Mouse (Mus musculus): ENCODE results near the gene Ccdc36.

The Ccdc36 gene

DNA sequence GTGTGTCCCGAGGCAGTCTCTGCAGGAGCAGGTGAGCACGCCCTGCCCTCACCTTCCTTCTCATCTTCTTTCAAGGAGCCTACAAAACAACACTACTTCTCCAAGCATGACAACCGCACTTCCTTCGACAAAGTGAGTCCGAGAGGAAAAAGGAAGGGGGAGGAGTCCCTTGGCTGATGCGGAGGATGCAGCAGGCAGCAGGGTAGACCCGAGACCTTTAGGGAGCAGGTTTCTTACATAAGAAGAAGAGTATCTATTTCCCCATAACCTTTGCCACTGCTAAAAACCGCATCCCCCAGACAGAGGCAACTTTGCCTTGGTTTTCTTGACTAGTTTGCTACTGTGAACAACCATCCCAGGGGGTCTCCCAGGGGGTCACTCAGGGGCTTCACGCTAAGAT is 16.8 kb upstream of the Ccdc36 start:
- DNase-seq (ENCODE audit: low read depth, low spot score), result no peak

DNA sequence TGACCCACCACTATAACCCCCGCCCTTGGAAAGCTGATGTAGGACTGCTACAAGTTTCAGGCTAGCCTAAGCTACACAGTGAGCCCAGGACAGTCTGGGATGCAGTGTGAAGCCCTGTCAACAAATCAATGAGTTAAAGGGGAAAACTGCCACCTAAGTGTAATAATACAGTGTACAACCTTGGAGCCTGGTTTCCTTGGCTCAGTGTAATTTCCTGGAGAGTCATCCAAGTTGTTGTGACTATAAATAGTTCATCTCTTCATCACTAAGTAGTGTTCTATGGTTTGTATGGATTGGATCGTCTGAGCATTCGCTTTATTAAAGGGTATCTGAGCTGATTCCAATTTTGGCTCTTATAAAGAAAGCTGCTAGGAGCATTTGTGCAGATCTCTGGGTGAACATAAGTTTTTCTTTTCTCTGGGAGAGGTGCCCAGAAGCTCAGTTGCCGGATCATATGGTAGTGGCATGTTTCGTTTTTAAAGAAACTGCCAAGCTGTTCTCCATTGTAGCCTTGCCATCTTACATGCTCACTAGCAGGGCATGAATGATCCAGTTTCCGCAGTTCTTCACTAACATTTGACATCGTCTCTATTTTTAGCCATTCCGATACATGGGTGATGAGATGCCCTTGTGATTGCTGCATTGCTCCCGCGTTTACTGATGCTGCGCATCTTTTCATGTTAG is 13.1 kb upstream of the Ccdc36 start:
- peak; percentile 87 for DNase-seq (ENCODE audit: low read depth, low spot score)

DNA sequence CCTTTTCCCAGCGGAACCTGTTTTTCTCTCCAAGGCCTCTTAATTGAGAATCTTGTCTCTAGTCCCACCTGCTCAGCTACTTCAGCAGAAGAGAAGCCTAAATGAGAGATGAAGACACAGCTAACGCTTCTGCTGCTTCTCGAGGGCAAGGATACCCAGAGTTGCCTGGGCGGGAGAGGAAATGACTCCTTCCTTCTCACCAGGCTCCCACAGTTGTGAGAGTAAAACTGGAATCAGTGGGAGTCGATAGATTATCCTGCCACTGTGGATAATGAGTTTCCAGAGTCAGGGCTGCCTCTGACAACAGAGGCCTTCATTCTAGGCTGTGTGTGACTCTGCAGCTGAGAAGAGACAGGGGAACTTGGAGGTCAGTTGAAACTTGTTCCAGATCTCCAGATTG is 12.2 kb upstream of the Ccdc36 start:
- DNase-seq (ENCODE audit: low read depth, low spot score), result peak; percentile 83

DNA sequence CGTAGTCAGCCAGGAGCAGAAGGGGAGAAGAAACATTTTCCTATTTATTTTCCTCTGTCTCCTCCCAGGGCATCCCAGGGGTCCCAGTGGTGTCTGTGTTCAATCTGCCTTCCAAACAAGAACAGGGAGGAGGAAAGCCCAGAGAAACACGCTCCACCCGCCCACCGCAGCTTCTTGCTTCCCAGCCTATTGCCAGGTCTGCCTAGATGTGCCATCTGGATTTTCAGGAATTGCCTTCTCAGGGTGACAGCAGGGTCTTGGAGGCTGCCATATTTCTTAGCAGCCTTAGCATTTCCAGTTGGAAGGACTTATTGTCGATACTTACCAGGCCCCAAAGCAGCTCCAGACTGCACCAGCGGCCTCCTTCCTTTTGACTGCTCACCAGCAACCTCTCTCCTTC is 10.9 kb upstream of the Ccdc36 start:
- peak; percentile 63 for DNase-seq (ENCODE audit: low read depth, low spot score)

DNA sequence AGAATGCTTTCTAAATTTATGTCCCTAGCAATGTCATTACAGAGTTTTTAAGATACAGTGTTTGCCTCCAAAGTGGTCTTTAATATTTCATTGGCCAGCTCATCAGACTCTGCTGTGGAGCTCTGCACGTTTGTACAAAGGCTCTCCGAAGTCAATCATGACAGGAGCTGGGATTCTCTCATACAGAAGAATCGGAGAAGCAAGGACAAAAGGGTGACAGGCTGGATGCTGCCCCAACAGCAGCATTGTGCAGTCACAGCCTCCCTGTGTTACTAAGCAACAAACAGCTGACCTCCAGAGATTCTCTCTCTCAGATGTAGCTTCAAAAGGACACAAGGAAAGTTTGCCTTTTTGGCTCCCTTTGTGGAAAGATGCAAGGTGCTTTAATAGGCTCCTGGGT is 7.9 kb upstream of the Ccdc36 start, which contains the start of gene BC048562:
BC048562 (plus strand) TSS at position 301 of the 400 bp plus-strand sequence.
- no peak for DNase-seq (ENCODE audit: low read depth, low spot score)

DNA sequence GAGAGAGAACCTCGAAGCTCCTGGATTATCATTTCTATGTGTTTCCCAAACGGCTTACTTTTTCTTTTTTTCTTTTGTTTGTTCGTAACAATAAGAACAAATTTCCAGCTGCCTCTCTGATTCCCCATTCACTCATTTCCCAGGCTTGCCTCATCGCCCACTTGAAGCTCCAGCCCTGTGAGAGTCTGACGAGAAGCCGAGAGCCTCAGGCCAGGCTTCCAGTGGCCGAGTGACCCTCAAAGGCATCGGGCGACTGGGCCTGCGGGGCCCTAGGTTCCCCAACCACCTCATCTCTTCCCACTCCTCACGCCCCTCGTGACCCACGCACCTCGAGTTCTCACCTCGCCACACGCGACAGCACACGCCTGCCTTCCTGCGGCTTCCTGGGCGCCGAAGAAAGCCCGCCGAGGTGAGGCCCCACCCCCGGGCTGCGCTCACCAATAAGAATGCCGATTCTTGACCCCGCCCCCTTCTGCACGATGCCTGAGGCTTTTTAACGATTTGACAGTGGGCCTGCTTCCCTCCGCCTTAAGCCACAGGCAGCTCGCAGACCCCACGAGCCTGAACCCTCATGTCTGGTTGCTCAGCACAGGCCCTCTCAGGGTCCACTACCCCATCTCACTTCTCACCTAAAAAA is 3.3 kb upstream of the Ccdc36 start:
- peak; percentile 34 for DNase-seq (ENCODE audit: low read depth, low spot score)

DNA sequence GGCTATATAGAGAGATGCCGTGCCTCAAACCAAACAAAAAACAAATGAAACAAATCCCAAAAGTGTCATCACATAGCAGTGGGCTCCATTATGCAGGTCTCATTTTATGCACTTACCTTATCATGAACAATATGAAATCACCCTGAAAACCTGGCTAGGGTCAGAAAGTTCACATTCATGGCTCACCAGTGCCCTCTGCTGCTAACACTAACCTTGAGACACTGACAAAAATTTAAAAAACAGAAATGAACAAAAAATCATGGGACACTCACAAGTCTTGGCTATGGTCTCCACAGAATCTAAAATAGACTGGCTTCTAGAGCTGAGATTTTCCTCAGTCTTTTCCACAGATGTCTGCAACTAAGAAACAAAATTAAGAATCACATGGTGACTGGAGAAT is 16.1 kb downstream of the Ccdc36 start:
- peak; percentile 53 for DNase-seq (ENCODE audit: low read depth, low spot score)

DNA sequence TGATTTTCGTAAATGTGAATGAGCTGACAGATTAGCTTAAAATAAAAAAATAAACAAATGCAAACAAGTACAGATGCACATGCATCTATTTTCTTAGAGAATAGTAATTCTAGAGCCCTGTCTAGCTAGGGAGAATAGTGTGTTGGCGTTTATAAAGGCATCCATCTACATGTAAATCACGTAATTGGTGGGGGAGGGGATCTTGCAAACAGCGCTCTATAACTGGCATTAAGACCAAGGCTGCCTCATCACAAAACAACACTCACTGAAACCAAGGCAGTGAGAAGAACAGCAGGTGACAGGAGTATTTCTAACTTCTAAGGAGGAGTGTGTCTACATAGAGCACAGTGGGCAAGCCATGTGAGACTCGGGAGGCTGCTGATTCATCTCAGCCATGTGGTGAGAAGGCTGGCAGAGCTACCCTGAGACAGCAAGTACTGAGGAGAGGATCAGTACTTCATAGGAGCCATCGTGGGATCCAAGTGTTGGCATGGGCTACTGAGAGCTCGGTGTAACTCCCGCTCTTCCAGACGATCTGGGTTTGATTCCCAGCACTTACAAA is 16.8 kb downstream of the Ccdc36 start:
- DNase-seq (ENCODE audit: low read depth, low spot score), result peak; percentile 93

DNA sequence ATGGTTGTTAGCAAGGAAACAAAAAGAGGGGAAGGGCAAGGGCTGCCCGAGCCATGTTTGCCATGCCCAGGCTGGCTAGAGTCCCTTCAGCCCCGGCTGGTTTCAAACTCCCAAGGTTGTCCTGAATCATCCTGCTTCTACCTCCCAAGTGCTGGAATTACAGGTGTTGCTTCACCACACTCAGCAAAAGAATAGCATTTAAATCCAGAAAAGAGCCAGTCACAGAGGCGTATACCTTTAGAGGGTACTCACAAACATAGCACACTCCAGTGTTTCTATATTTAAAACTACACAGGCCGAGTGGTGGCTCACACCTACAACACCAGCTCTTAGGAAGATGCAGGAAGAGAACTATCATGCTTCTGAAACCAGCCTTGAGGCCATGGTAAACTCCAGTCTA is 18.7 kb downstream of the Ccdc36 start:
- peak; percentile 14 for DNase-seq (ENCODE audit: low read depth, low spot score)

DNA sequence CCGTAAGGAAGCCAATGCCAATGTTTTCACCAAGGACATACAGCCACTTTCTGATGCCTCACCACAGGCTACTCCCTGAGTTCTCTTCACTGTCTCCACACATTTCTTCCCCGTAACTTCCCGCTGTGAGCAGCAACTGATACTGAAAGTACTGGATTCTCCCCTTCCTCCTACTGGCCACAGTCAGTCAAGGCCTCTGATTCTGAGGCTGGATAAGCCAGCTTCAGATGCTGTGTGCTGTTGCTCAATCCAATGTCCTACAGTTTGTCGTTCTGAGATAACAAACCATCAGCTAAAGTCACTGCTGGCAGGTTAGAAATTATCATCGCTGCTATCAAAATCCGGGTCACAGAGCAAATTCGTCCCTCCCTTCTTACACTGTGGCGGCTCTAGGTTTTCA is 23.8 kb downstream of the Ccdc36 start:
- no peak for DNase-seq (ENCODE audit: low read depth, low spot score)

DNA sequence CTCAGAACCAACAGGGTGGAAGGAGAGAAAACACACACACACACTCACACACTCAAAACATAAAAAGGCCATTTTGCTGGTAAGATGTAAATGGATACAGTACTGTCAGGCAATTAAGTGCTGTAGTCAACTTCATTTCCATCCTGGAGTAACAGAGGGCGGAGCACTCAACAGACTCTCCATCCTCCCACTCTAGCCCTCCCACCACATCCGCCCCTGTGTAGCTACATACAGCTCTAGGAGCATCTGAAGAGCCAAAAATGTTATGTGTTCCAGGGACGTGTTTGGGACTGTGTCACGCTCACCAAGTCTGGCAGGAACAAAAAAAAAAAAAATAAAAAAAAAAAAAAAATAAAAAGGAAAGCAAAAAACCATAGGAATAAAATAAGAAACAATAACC is 25.2 kb downstream of the Ccdc36 start:
- peak; percentile 83 for DNase-seq (ENCODE audit: low read depth, low spot score)

DNA sequence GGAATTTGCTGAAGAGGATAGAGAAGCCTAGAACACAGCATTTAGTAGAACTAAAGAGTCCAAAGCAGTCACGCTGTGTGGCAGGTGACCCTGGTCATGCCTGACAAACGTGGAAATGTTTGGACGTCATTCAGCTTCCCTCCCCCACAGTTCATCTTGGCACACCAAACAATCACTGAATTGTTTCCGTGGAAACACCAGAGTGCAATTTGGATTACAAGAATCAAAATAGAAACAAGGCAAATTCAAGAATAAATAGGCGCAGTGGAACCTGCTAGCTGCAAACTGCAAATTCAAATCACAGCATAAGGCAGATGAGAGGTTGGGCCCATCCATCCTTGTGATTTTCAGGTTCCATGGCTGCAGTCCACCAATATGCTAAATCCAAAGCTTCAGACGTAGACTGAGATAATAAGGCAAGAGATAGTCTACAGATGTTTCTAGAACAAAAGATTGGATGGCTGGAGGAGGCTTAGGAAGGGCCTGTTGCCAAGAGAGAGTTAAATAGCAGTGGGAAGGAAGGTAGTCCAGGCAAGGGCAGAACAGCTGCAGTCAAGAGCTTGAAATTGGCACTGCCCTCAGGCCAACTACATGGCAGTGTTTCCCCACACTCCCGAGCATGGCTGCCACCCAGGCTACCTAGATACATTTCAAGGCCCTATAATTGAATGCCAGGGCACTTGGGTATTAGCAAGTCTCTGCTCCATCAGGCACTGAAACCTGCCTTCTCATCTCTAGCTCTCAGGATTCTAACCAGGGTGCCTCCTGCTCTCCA is 26.9 kb downstream of the Ccdc36 start:
- peak; percentile 88 for DNase-seq (ENCODE audit: low read depth, low spot score)

DNA sequence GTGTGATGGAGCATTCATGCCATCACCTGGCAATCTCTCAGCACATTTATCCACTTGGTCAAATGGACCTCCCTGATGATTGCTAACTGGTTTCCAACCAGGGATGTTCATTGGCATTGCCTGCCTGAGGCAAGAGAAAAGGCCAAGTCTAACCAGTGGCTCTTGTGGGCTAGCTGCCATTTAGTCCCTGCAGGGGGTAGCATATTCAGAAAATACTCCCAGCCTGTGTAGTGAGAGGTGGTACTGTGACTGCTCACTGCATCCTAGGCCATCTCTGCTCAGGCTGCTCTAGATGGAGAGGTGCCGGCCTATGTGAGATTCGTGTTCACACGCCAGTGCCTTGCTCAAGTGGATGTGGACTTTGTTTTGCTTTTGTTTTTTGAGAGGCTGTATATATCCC is 30.0 kb downstream of the Ccdc36 start:
- no peak for DNase-seq (ENCODE audit: low read depth, low spot score)

DNA sequence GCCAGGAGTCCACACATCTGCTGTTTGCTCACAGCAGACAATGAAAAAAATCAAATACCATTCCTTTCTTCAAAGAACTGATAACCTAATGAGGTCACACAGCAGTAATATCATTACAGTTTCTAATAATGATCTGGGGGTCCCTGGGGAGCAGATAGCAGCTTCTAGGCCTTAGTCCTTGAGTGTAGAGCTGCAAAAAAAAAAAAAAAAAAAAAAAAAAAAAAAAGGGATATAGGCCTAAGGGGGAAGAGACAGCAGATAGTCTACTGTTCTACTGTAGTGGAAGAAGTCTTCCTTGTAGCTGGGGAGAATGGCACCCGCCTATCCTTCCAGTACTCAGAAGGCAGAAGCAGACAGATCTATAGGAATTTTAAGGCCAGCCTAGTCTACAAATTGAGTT is 32.9 kb downstream of the Ccdc36 start:
- no peak for DNase-seq (ENCODE audit: low read depth, low spot score)

DNA sequence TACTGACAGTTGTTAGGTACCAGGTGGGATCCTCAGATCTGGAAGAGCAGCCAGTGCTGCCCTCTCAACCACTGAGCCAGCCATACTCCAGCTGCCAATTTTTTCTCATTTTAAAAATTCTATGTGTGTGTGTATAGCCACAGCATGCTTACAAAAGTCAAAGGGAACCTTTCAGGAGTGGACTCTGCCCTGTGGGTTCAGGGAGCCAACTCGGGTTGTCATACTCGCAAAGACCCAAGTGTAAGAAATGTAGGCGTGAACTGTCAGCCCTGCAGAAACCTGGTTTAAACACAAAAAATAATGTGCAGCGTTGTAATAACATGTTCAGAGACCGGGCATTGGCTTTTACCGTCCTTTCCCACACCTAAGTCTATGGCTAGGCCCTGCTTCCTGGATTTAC is 34.1 kb downstream of the Ccdc36 start:
- DNase-seq (ENCODE audit: low read depth, low spot score), result no peak

DNA sequence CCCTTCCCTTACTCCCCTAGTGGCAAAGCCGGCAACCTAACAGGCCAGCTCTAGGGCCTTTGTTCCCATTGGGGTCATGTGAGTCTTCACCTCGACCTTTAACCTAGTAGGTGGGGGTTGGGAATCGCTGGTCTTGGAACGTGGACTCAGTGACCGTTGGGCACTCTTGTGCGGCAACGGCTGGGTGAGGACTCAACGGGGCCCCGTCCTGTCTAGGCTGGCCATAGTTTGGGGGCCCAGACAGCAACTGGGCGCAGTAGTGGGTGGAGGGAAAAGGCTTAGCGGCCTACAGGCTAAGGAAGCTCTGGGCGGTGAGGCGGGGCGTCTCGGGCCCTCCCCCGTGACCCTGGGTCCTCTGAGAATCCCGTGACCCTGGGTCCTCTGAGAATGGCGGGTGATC is 35.6 kb downstream of the Ccdc36 start, which contains the start of gene 1700102P08Rik:
1700102P08Rik (plus strand) TSS at position 130 of the 400 bp plus-strand sequence.
- no peak for DNase-seq (ENCODE audit: low read depth, low spot score)

DNA sequence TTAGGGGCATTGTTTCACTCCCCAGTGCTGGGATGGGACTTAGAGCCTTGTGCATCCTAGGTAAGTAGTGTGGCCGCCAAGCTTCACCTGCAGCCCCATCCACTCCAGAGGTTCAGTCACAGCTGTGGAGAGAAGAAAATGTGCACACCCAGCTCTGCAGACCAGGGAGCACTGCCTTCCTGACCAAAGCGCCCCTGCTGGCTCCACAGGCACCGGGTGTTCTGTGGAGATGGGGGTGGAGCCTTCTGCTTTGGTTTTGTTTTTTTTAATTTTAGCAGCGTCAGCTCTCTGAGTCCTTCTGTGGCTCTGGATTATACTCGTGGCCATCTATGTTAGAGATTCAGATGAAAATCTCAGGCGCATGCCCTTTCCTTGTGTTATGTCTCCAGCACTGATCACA is 39.1 kb downstream of the Ccdc36 start:
- DNase-seq (ENCODE audit: low read depth, low spot score), result peak; percentile 40

DNA sequence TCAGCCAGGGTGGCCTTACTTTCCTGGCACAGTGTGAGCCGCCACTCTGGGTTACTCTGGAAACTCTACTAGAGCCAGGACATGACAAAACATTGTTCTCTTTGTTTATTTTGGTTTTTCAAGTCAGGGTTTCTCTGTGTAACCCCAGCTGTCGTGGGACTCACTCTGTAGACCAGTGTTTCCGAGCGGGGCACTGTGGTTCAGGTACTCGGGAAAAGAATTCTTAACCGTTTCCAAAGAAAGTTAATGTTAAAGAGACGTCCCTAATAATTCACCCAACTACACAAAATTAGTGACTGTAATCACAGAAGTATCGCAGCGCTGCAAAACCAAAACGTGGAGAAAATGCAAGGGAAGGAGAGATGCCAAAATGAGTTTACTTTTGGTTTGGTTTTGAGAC is 39.7 kb downstream of the Ccdc36 start:
- DNase-seq (ENCODE audit: low read depth, low spot score), result no peak

DNA sequence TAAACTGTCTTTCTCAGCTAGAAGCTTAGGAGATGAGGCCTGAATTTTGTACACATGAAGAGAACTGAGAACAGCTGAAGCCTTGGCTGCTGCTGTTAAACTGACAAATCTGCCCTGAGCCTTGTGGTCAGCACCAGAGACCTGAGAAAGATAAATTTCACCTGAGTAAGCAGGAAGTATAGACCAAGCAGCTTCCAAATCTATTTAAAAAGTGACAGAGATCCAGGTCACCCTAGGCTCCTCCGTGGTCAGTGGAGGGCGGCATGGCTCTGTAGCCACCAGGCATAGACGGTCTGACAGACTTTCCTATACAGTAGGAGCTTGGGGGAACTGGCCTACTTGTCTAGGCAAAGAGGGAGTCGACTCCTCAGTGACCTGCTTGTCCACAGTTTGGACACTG is 41.5 kb downstream of the Ccdc36 start:
- DNase-seq (ENCODE audit: low read depth, low spot score), result no peak

DNA sequence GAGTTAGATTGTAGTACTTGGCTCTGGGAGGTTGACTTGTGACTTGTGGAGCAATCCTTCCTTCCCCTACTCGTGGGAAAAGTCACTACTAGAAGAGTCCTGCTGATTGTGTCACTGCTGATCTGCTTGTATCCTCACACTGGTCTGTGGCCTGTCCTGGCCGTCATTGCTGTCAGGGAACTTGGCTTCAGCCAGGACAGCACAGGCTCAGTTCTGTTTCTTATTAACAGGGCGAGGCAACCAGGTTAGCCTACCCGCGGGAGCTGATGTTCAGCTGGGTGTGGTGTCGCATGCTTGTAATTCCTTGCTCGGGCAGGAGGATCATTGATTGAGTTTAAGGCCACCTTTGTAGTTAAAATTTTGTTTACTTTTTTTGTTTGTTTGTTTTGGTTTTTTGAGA is 43.3 kb downstream of the Ccdc36 start:
- DNase-seq (ENCODE audit: low read depth, low spot score), result no peak

DNA sequence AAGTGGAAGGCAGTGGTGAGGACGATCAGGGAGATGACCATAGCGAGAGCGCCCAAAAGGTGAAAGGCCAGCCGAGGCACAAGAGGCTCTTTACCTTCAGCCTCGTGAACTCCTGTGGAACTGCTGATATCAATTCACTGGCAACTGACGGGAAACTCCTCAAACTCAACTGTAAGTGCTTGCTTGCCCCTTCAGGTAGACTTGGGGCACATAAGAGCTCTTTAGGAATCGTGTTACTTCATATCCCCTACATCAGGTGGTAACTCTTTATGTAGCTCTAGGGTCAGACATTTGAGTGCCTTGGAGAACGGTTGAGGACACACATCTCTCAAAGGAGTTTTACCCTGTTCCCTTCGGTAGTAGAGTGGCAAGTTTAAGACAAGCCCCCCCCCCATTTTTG is 46.9 kb downstream of the Ccdc36 start:
- DNase-seq (ENCODE audit: low read depth, low spot score), result no peak

DNA sequence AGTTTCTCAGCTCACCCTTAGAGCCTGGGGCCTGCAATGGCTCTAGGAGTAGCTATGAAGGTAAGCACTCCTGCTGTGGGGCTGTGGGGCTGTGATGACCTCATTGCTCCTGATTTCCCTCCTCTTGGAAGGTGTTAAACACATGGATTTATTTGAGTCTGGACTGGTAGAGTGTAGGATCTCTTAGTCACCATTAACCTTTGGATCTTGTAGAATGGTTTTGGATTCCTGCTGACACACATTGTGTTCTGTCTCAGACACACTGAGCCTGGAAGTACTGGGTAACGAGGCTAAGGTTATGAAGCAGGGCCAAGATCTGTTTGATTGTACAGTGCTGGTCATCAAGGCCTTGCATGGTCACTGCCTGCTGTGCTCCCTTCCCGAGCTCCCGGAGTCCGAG is 49.0 kb downstream of the Ccdc36 start:
- DNase-seq (ENCODE audit: low read depth, low spot score), result no peak

Data from brain, adult 2 months (tissue).